Mouse (Mus musculus) forebrain, embryonic 16.5 days (tissue): ENCODE results near the gene Ppp1r17. TPM values are rescaled to one million over a fixed set of nuclear protein-coding genes. Genes with fewer than 3 reads are reported as not detected.

ENCODE experiments used
- ATAC-seq: fragments of 200-750 bp; cut with Nextera tagmentation; 2 replicates; pipeline ENCODE4 v1.8.0; 2017; ENCODE audit warnings: mild to moderate bottlenecking, moderate library complexity
- H3K27ac ChIP-seq: fragments of 300-500 bp; sonication (generic); 2 replicates; pipeline ENCODE4 v1.5.1; 2014; ENCODE audit warnings: low read length, control low read depth
- H3K27me3 ChIP-seq: fragments of 300-500 bp; sonication (generic); replicated peaks from 2 replicates; pipeline ENCODE4 v1.6.1; 2014; ENCODE audit warnings: low read length; ENCODE audit not compliant: control insufficient read depth, insufficient read depth
- H3K36me3 ChIP-seq: fragments of 300-500 bp; sonication (generic); 2 replicates; pipeline ENCODE4 v1.6.1; 2014; ENCODE audit not compliant: control insufficient read depth, insufficient read depth
- H3K4me1 ChIP-seq: fragments of 300-500 bp; sonication (generic); replicated peaks from 2 replicates; pipeline ENCODE4 v1.6.1; 2014; ENCODE audit warnings: low read length; ENCODE audit not compliant: control insufficient read depth, insufficient read depth
- H3K4me2 ChIP-seq: fragments of 300-500 bp; sonication (generic); 2 replicates; pipeline ENCODE4 v1.6.1; 2014; ENCODE audit warnings: mild to moderate bottlenecking, low read length, control low read depth
- H3K4me3 ChIP-seq: fragments of 300-500 bp; sonication (generic); replicated peaks from 2 replicates; pipeline ENCODE4 v1.5.1; 2014; ENCODE audit warnings: mild to moderate bottlenecking, low read length, control low read depth
- H3K9ac ChIP-seq: fragments of 300-500 bp; sonication (generic); replicated peaks from 2 replicates; pipeline ENCODE4 v1.6.1; 2014; ENCODE audit warnings: low read depth, low read length, control low read depth
- H3K9me3 ChIP-seq: fragments of 300-500 bp; sonication (generic); 2 replicates; pipeline ENCODE4 v1.6.1; 2016; ENCODE audit warnings: low read length; ENCODE audit not compliant: control insufficient read depth
- WGBS: fragments of 180-500 bp; shearing (Covaris S2); extraction: QIAGEN DNeasy Blood & Tissue Kit; methylation state at CpG from one replicate; pipeline ENCODE4 v1.1.7; 2014; 5-methylcytosine and 5-hydroxymethylcytosine counted together
- polyA plus RNA-seq: library from polyadenylated mRNA; unstranded; fragments of >200 nt; fragmentation: Nextera tagmentation; extraction: Ambion mirVana; gene quantifications from 2 replicates; pipeline ENCODE4 v1.2.1, GENCODE M21; 2015

Ppp1r17 gene
- 1.3 and 2.9 TPM in 2 replicates for polyA plus RNA-seq

- WGBS, result 65% methylated on average over 16 of the region's 16 CpGs
- ATAC-seq, result peak; percentile 88
Measured at GRCm38 (mm10) chr6:56017291-56017994, at the start of gene Ppp1r17. Ppp1r17 (plus strand) TSS chr6:56017497.

GRCm38 (mm10) chr6:55972998-55973397 is 44.3 kb upstream of the Ppp1r17 start:
- H3K27ac ChIP-seq, result no peak overlapping the region
- no peaks in the 10 kb centered on the region for H3K27me3 ChIP-seq

More at GRCm38 (mm10) chr6:56017291-56017994, at the start of gene Ppp1r17:
- H3K27ac ChIP-seq, result no peak within 1 kb of the TSS
- H3K4me2 ChIP-seq, result no peak within 1 kb of the TSS
- peaks cover 2% of the 10 kb centered on the region; the same call in 1 of the 2 replicates for H3K4me1 ChIP-seq
- H3K36me3 ChIP-seq, result no peaks in the 10 kb centered on the region
- H3K4me3 ChIP-seq, result no peak within 1 kb of the TSS
- no peak within 1 kb of the TSS for H3K9ac ChIP-seq
- H3K9me3 ChIP-seq, result no peaks in the 10 kb centered on the region
- no peaks in the 10 kb centered on the region for H3K27me3 ChIP-seq

GRCm38 (mm10) chr6:55979766-55980165 is 37.5 kb upstream of the Ppp1r17 start:
- Histone ChIP-seq H3K4me1 (no peaks in the 10 kb centered on the region), H3K9ac (no peak overlapping the region), H3K9me3 (no peaks in the 10 kb centered on the region), H3K27me3 (no peaks in the 10 kb centered on the region), H3K36me3 (no peaks in the 10 kb centered on the region), H3K4me3 (no peak overlapping the region), H3K27ac (no peak overlapping the region), H3K4me2 (no peak overlapping the region)
- WGBS, result 81% methylated on average over 2 of the region's 2 CpGs
- ATAC-seq, result no peak

More at GRCm38 (mm10) chr6:55972998-55973397, 44.3 kb upstream of the Ppp1r17 start:
- Histone ChIP-seq H3K36me3 (no peaks in the 10 kb centered on the region), H3K9ac (no peak overlapping the region), H3K4me2 (no peak overlapping the region), H3K4me3 (no peak overlapping the region), H3K4me1 (no peaks in the 10 kb centered on the region), H3K9me3 (no peaks in the 10 kb centered on the region)
- ATAC-seq, result peak; percentile 64; the same call in 1 of the 2 replicates

- no peak overlapping the region for H3K4me3 ChIP-seq
- no peak for ATAC-seq
- WGBS, result 70% methylated on average over 4 of the region's 4 CpGs
- no peaks in the 10 kb centered on the region for H3K27me3 ChIP-seq
- 0 out of 2 replicates have a peak, but pooled peaks cover 2% of the 10 kb centered on the region for H3K4me1 ChIP-seq
- no peaks in the 10 kb centered on the region for H3K9me3 ChIP-seq
- H3K36me3 ChIP-seq, result no peaks in the 10 kb centered on the region
- H3K4me2 ChIP-seq, result no peak overlapping the region
- no peak overlapping the region for H3K27ac ChIP-seq
- H3K9ac ChIP-seq, result no peak overlapping the region
Measured at GRCm38 (mm10) chr6:56008711-56009110, 8.6 kb upstream of the Ppp1r17 start.

- Histone ChIP-seq H3K4me3 (no peak overlapping the region), H3K4me1 (peaks cover 5% of the 10 kb centered on the region; the same call in 1 of the 2 replicates), H3K27me3 (no peaks in the 10 kb centered on the region), H3K9me3 (no peaks in the 10 kb centered on the region), H3K27ac (0 out of 2 replicates have a peak overlapping the region, but pooled peaks have one; percentile 31), H3K9ac (no peak overlapping the region), H3K36me3 (no peaks in the 10 kb centered on the region), H3K4me2 (no peak overlapping the region)
- peak; percentile 68; the same call in 1 of the 2 replicates for ATAC-seq
- 50% methylated on average over 5 of the region's 5 CpGs for WGBS
Measured at GRCm38 (mm10) chr6:56012384-56012783, 4.9 kb upstream of the Ppp1r17 start.

GRCm38 (mm10) chr6:56019632-56020031 is 2.3 kb downstream of the Ppp1r17 start:
- Histone ChIP-seq H3K9ac (no peak overlapping the region), H3K4me3 (no peak overlapping the region), H3K4me2 (no peak overlapping the region), H3K27ac (no peak overlapping the region), H3K4me1 (peaks cover 2% of the 10 kb centered on the region; the same call in 1 of the 2 replicates), H3K27me3 (no peaks in the 10 kb centered on the region), H3K36me3 (no peaks in the 10 kb centered on the region), H3K9me3 (no peaks in the 10 kb centered on the region)
- 73% methylated on average over 2 of the region's 2 CpGs for WGBS
- no peak for ATAC-seq

- no peak overlapping the region for H3K9ac ChIP-seq
- no peak overlapping the region for H3K4me2 ChIP-seq
- H3K27ac ChIP-seq, result no peak overlapping the region
- WGBS, result 70% methylated on average over 2 of the region's 2 CpGs
- H3K4me3 ChIP-seq, result no peak overlapping the region
- no peaks in the 10 kb centered on the region for H3K36me3 ChIP-seq
- H3K9me3 ChIP-seq, result no peaks in the 10 kb centered on the region
- no peak for ATAC-seq
- H3K27me3 ChIP-seq, result no peaks in the 10 kb centered on the region
- peaks cover 3% of the 10 kb centered on the region; the same call in 1 of the 2 replicates for H3K4me1 ChIP-seq
Measured at GRCm38 (mm10) chr6:56025533-56025932, 8.2 kb downstream of the Ppp1r17 start.

- Histone ChIP-seq H3K36me3 (no peaks in the 10 kb centered on the region), H3K4me2 (no peak overlapping the region), H3K9me3 (no peaks in the 10 kb centered on the region), H3K27me3 (no peaks in the 10 kb centered on the region), H3K27ac (0 out of 2 replicates have a peak overlapping the region, but pooled peaks have one; percentile 3), H3K4me3 (no peak overlapping the region), H3K9ac (no peak overlapping the region), H3K4me1 (peaks cover 3% of the 10 kb centered on the region; the same call in 1 of the 2 replicates)
- peak; percentile 92 for ATAC-seq
- WGBS, result 24% methylated on average over 6 of the region's 6 CpGs
Measured at GRCm38 (mm10) chr6:56027318-56027717, 10.0 kb downstream of the Ppp1r17 start.

GRCm38 (mm10) chr6:56027966-56028365 is 10.7 kb downstream of the Ppp1r17 start:
- no peaks in the 10 kb centered on the region for H3K9me3 ChIP-seq
- peaks cover 3% of the 10 kb centered on the region; the same call in 1 of the 2 replicates for H3K4me1 ChIP-seq
- 59% methylated on average over 5 of the region's 5 CpGs for WGBS
- H3K4me2 ChIP-seq, result no peak overlapping the region
- H3K27me3 ChIP-seq, result no peaks in the 10 kb centered on the region
- ATAC-seq, result 0 out of 2 replicates have a peak, but pooled peaks have one; percentile 16
- H3K36me3 ChIP-seq, result no peaks in the 10 kb centered on the region
- H3K4me3 ChIP-seq, result no peak overlapping the region
- no peak overlapping the region for H3K9ac ChIP-seq
- H3K27ac ChIP-seq, result no peak overlapping the region
